Mouse (Mus musculus) bone marrow, adult 2 months (tissue): ENCODE measurements around the gene Plxnd1.

Source experiments
- CTCF ChIP-seq: fragments of 200-500 bp; IDR thresholded peaks from 2 replicates; pipeline ENCODE4 v1.5.1; 2011; ENCODE audit warnings: low read length, control low read depth; ENCODE audit not compliant: control insufficient read depth, insufficient read depth
- POLR2A ChIP-seq: fragments of 200-500 bp; IDR thresholded peaks from 2 replicates; pipeline ENCODE4 v1.6.1; 2011; ENCODE audit warnings: low read depth, mild to moderate bottlenecking, control low read depth, low read length, borderline replicate concordance; ENCODE audit not compliant: control insufficient read depth

DNA sequence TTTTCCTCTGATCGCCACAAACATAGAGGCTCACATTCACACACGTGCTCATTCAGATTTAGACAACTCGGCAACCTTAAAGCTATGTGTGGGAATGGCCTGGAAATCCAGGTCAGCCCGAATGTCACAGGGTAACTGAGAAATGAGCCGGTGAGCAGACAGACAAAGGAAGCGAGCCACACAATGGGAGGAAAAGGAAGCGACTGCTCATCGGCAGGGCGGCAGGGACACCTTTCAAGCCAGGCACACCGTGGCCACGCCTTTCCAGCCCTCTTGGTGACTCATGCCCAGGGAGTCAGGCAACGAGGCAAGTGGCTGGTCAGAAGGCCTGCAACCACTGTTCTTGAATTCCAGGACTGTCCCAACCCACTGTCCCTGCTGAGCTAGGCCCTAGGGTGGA lies 14.6 kb upstream of the Plxnd1 start:
- TF ChIP-seq CTCF (no peak), POLR2A (no peak)
